Comparison of ENCODE assay signal across 8 mouse cellular contexts in the genomic region with DNA sequence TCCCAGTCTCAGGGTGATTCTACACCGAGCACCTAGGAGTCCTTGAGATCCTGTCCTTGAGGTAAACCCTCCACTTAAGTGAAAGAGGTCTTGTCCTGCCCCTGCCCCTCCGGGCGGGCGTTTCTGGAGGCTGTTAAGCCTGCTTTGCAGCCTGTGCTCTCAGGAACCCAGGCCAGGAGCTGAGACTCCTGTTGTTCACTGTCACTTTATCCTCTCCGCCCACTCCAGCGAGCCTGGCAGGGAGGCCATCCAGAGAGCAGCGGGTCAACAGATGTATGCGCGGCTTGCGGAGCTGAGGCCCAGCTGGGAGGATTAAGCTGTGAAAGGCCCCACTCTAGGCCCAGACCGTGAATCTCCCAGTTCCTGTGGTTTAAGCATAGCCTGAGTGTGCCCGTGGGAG.
DNase-seq lines count a peak whose midpoint lies in the region; ATAC-seq and TF ChIP-seq lines count a peak whose summit lies in the region.

No protein-coding gene starts in this region.

- no peak overlapping the region for H3K4me3 ChIP-seq in heart, embryonic 11.5 days (ENCODE audit: low read depth, low read length)
- H3K4me3 ChIP-seq in lung, embryonic 14.5 days (ENCODE audit: low read depth, low read length) = no peak overlapping the region

- H3K9ac ChIP-seq in heart, embryonic 11.5 days (ENCODE audit: low read depth, low read length) = no peak overlapping the region
- no peak overlapping the region for H3K9ac ChIP-seq in lung, embryonic 14.5 days

- H3K27ac ChIP-seq in heart, embryonic 11.5 days (ENCODE audit: low read depth, low read length) = no peak overlapping the region
- H3K27ac ChIP-seq in lung, embryonic 14.5 days (ENCODE audit: low read depth) = peak overlapping the region; percentile 30; the same call in 1 of the 2 replicates

- peak overlapping the region; percentile 24 for H3K4me2 ChIP-seq in heart, embryonic 11.5 days
- H3K4me2 ChIP-seq in lung, embryonic 14.5 days = 0 out of 2 replicates have a peak overlapping the region, but pooled peaks have one; percentile 3

- no peaks in the 10 kb centered on the region for H3K27me3 ChIP-seq in heart, embryonic 11.5 days (ENCODE audit: control insufficient read depth, insufficient read depth, low read length)
- H3K27me3 ChIP-seq in lung, embryonic 14.5 days (ENCODE audit: insufficient read depth, low read length) = no peaks in the 10 kb centered on the region

- DNase-seq in heart, postnatal 36 days = no peak
- peak; percentile 21 for DNase-seq in right cerebral cortex, postnatal 4 days
- no peak for DNase-seq in right cerebral cortex, postnatal 25 days
- peak; percentile 55 for DNase-seq in lung, embryonic 14.5 days
- peak; percentile 24 for DNase-seq in testis, postnatal 14 days (ENCODE audit: low spot score)
- DNase-seq in adrenal gland, adult 2 months = no peak

- no peak for TF ChIP-seq CTCF in lung, embryonic 14.5 days (IDR thresholded peaks at IDR 0.05; ENCODE audit: low read depth)

- ATAC-seq in heart, embryonic 11.5 days (replicated peaks; ENCODE audit: insufficient number of reproducible peaks, low FRiP score, low TSS enrichment) = no peak
- peak; percentile 77; the same call in 1 of the 2 replicates for ATAC-seq in lung, embryonic 14.5 days (ENCODE audit: insufficient read depth)
- ATAC-seq in erythroid progenitor cell, adult 5-6 weeks (replicated peaks; ENCODE audit: low FRiP score, poor library complexity, severe bottlenecking) = no peak

- no peaks in the 10 kb centered on the region for H3K36me3 ChIP-seq in heart, embryonic 11.5 days (ENCODE audit: control insufficient read depth, insufficient read depth, low read length)
- no peaks in the 10 kb centered on the region for H3K36me3 ChIP-seq in lung, embryonic 14.5 days (ENCODE audit: insufficient read depth)

- WGBS in heart, embryonic 11.5 days (ENCODE audit: insufficient replicate concordance) = 14% methylated on average over 12 of the region's 12 CpGs
- 14% methylated on average over 12 of the region's 12 CpGs for WGBS in lung, embryonic 14.5 days

- H3K4me1 ChIP-seq in heart, embryonic 11.5 days (ENCODE audit: control insufficient read depth, insufficient read depth, low read length) = peaks cover 19% of the 10 kb centered on the region
- H3K4me1 ChIP-seq in lung, embryonic 14.5 days (ENCODE audit: insufficient read depth) = peaks cover 12% of the 10 kb centered on the region; the same call in 1 of the 2 replicates

- intact Hi-C loops in heart, postnatal 36 days (cut with DNase I) = no loop called here

- no peaks in the 10 kb centered on the region for H3K9me3 ChIP-seq in heart, embryonic 11.5 days (replicated peaks; ENCODE audit: control insufficient read depth, low read length)
- no peaks in the 10 kb centered on the region for H3K9me3 ChIP-seq in lung, embryonic 14.5 days (ENCODE audit: low read depth, low read length)

Comparison
In these comparisons a context has a peak if more than half of its experiments do, and no peak if none do; other contexts are left out.
1. DNase-seq: peak in right cerebral cortex, postnatal 4 days (single experiment), lung, embryonic 14.5 days (single experiment) and testis, postnatal 14 days (single experiment); none in heart, postnatal 36 days (0 of 2), right cerebral cortex, postnatal 25 days (single experiment) and adrenal gland, adult 2 months (single experiment).